8 mouse cellular contexts compared by ENCODE assay signal in the genomic region with DNA sequence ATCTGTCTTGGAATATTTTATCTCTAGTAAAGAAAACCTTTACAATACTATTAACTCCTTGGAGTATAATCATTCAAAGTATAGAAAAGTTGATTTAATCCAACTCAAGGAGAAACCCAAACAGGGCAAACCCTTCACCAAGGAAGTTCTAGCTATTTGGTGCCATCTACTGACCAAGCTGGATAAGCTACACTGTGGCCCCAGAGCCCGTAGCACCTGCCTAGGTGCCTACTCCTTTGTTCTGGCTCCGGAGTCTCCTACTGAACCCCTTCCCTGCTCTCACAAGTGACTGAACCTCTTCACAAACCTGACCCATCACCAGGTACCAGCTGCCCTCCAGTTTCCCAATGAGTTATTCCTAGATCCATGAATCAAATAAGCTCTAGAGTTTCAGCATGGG. TPM values are rescaled to one million over a fixed set of nuclear protein-coding genes. Genes with fewer than 3 reads are reported as not detected.
DNase-seq lines count a peak whose midpoint lies in the region; ATAC-seq and TF ChIP-seq lines count a peak whose summit lies in the region.

No protein-coding gene starts in this region.

- TF ChIP-seq EP300 in ES-Bruce4 (IDR thresholded peaks at IDR 0.05; ENCODE audit: insufficient read depth, low read depth, low read length), result no peak

- intact Hi-C loops in left cerebral cortex, postnatal 14 days (cut with DNase I), result no loop called here
- intact Hi-C loops in gastrocnemius, postnatal 36 days (cut with DNase I), result loop anchor here (5.0 kb wide), 1 partner anchor 510 kb away; no protein-coding TSS in a partner anchor

- peaks cover 15% of the 10 kb centered on the region for H3K36me3 ChIP-seq in kidney, embryonic 15.5 days
- no peaks in the 10 kb centered on the region for H3K36me3 ChIP-seq in ES-Bruce4 (ENCODE audit: control insufficient read depth, insufficient read depth, low read length, poor library complexity, severe bottlenecking)

- H3K9ac ChIP-seq in kidney, embryonic 15.5 days, result no peak overlapping the region
- no peak overlapping the region for H3K9ac ChIP-seq in ES-Bruce4 (ENCODE audit: low read depth, poor library complexity, severe bottlenecking)

- no peak overlapping the region for H3K27ac ChIP-seq in kidney, embryonic 15.5 days
- H3K27ac ChIP-seq in ES-Bruce4 (ENCODE audit: insufficient read depth, low read length), result no peak overlapping the region

- H3K27me3 ChIP-seq in kidney, embryonic 15.5 days, result no peaks in the 10 kb centered on the region
- no peaks in the 10 kb centered on the region for H3K27me3 ChIP-seq in ES-Bruce4 (ENCODE audit: control insufficient read depth, insufficient read depth, low read length, poor library complexity, severe bottlenecking)

- 39% methylated on average over 2 of the region's 2 CpGs for WGBS in kidney, embryonic 15.5 days

- no peak overlapping the region for H3K4me2 ChIP-seq in kidney, embryonic 15.5 days

- DNase-seq in kidney, adult 8-10 months, result no peak
- DNase-seq in brain, embryonic 14.5 days (ENCODE audit: low read depth), result no peak
- DNase-seq in layer of hippocampus, postnatal 36 days, result no peak
- no peak for DNase-seq in left cerebral cortex, postnatal 14 days (ENCODE audit: low spot score in 2 of 2)
- DNase-seq in gastrocnemius, postnatal 36 days, result no peak

- TF ChIP-seq CTCF in ES-Bruce4 (IDR thresholded peaks at IDR 0.05; ENCODE audit: low read depth, low read length), result peak; percentile 67
- peak; percentile 22; the same call in 1 of the 2 replicates for TF ChIP-seq CTCF in brain, embryonic 14.5 days (IDR thresholded peaks at IDR 0.05; ENCODE audit: borderline replicate concordance, extremely low read depth, insufficient read depth, insufficient read length)

- TF ChIP-seq POLR2A in ES-Bruce4 (IDR thresholded peaks at IDR 0.05; ENCODE audit: insufficient read depth, low read length), result no peak
- TF ChIP-seq POLR2A in brain, embryonic 14.5 days (IDR thresholded peaks at IDR 0.05; ENCODE audit: borderline replicate concordance, extremely low read depth, insufficient read depth, insufficient read length, poor library complexity, severe bottlenecking), result no peak

- peaks cover 9% of the 10 kb centered on the region for H3K4me1 ChIP-seq in kidney, embryonic 15.5 days
- no peaks in the 10 kb centered on the region for H3K4me1 ChIP-seq in ES-Bruce4 (ENCODE audit: control insufficient read depth, insufficient read depth, low read length)

- H3K9me3 ChIP-seq in kidney, embryonic 15.5 days (replicated peaks), result no peaks in the 10 kb centered on the region
- H3K9me3 ChIP-seq in ES-Bruce4 (replicated peaks; ENCODE audit: control insufficient read depth, insufficient read depth, low read length, poor library complexity, severe bottlenecking), result no peaks in the 10 kb centered on the region

- no peak overlapping the region for H3K4me3 ChIP-seq in kidney, embryonic 15.5 days (replicated peaks)
- no peak overlapping the region for H3K4me3 ChIP-seq in ES-Bruce4 (ENCODE audit: low read depth, low read length)

- peak; percentile 76 for ATAC-seq in kidney, embryonic 15.5 days (replicated peaks; ENCODE audit: low FRiP score)
- ATAC-seq in megakaryocyte, adult 5-6 weeks (ENCODE audit: poor library complexity, severe bottlenecking), result peak; percentile 77

RNA-seq across cellular contexts. Expression of a gene that starts 45.3 kb away (rescaled TPM):
- 114 and 119 TPM in 2 replicates for polyA plus RNA-seq in kidney, embryonic 15.5 days (2015; fragmentation: Nextera tagmentation; extraction: Ambion mirVana)
- 147 and 148 TPM in 2 replicates for polyA plus RNA-seq in ES-Bruce4 (2011; ENCODE audit: insufficient read depth, insufficient read length, low read depth, missing spikeins)
- 91.0 and 174 TPM in 2 replicates for polyA plus RNA-seq in brain, embryonic 14.5 days (2012; rRNA removed)
- 82.9 and 85.0 TPM in 2 replicates for total RNA-seq in megakaryocyte, adult 5-6 weeks (2015)
- total RNA-seq in megakaryocyte, adult 5-6 weeks (2017), result 119 and 134 TPM in 2 replicates
- total RNA-seq in layer of hippocampus, postnatal 36 days (2021), result 100 to 1,000 TPM; 570 to 594 TPM
- total RNA-seq in left cerebral cortex, postnatal 14 days (2021), result 100 to 1,000 TPM; 711 to 761 TPM
- 100 to 1,000 TPM; 104 to 125 TPM for total RNA-seq in gastrocnemius, postnatal 36 days (2021)

Comparison
In these comparisons a context has a peak if more than half of its experiments do, and no peak if none do; other contexts are left out.
1. RNA of a gene that starts 45.3 kb away (total RNA-seq): 711 to 761 TPM in left cerebral cortex, postnatal 14 days and 570 to 594 TPM in layer of hippocampus, postnatal 36 days; 104 to 125 TPM in gastrocnemius, postnatal 36 days and 82.9 to 134 TPM in megakaryocyte, adult 5-6 weeks; every median in the first group is over 4 times any median in the second.